Mouse (Mus musculus) left cerebral cortex, postnatal 36 days (tissue): ENCODE measurements at regions not wholly inside any gene's neighbourhood (a gene's known extent, or its start where the extent isn't known, plus 50 kb on each side); places are given as distances from the start of the nearest gene placed in this dataset.

Experiments used
- DNase-seq, 2 experiments: peaks; one replicate each; pipeline ENCODE4 v3.0.0; 2021 to 2022; ENCODE audit warnings: low spot score in 2 of 2, mixed read lengths in 1 of 2
- intact Hi-C: fragments of 180-260 bp; cut with DNase I; formaldehyde crosslinking; loops from one replicate; pipeline ENCODE4 v1.15.1; 2025

- DNase-seq = no peak
- intact Hi-C loops = no loop called here
Measured at GRCm38 (mm10) chr1:184333086-184333485, 299.0 kb upstream of the 1700056E22Rik start.

DNA sequence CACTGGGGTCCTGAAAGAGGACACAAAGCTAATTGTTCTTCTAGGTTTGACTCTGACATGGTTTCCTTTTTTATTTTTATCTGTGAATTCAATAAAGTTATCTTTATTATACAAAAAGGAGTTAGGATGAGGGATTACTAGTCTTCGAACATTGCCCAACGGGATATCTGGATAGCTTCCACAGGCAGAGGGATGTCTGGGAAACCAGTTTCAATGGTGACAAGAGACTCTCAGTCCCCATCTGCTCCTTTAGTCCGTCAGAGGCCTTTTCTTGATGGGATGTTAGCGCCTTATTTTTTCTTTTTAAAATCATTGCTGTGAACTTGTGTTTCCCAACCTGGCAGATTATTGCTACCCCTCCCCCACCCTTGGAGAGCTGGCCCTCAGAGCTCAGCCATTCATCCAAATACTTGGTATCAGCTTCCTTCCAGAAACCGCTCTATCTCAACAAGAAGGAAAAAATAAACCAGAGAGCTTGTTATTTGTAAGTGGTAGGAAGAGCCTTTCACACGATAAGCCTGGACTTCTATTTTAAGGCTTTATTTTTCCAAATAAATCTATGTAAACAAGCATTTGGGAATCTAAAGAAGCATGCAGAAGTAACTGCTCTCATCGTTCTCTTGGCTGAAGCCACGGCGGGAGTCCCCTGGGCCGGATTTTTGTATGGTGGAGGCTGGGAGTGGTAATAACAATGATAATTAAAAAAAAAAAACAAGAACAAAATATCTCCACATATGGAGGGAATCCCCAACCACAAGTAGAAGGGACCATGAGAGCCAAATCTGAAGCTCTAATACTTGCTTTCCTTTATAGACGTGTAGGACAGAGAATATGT is 296.6 kb upstream of the 1700056E22Rik start:
- intact Hi-C loops = no loop called here

DNA sequence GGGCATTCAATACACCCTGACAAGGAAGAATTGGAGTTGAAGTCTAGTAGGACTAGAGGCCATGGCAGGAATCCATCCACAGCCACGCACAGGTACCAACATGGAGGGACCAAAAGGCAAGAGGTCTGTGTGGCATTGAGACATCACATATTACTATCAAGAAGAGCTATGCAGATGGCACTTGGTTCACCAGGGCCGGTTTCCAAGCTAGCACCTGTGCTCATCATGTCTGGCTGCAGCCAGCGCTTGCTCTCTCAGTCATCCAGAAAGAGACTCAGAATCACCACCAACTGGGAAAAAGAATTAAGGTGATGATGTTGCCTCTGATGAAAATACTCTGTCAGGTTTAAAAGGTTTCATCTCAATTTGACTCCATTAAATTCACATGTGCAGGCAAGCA is 292.1 kb upstream of the 1700056E22Rik start:
- intact Hi-C loops = no loop called here
- DNase-seq = no peak

More for the DNA sequence above, 296.6 kb upstream of the 1700056E22Rik start:
- no peak for DNase-seq

- intact Hi-C loops = no loop called here
Measured at GRCm38 (mm10) chr1:184324234-184324633, 290.1 kb upstream of the 1700056E22Rik start.

GRCm38 (mm10) chr1:184320521-184321177 is 286.5 kb upstream of the 1700056E22Rik start:
- intact Hi-C loops = no loop called here
- no peak for DNase-seq

More at GRCm38 (mm10) chr1:184324234-184324633, 290.1 kb upstream of the 1700056E22Rik start:
- DNase-seq = no peak

- intact Hi-C loops = no loop called here
- no peak for DNase-seq
Measured at GRCm38 (mm10) chr1:184310185-184310815, 276.2 kb upstream of the 1700056E22Rik start.

DNA sequence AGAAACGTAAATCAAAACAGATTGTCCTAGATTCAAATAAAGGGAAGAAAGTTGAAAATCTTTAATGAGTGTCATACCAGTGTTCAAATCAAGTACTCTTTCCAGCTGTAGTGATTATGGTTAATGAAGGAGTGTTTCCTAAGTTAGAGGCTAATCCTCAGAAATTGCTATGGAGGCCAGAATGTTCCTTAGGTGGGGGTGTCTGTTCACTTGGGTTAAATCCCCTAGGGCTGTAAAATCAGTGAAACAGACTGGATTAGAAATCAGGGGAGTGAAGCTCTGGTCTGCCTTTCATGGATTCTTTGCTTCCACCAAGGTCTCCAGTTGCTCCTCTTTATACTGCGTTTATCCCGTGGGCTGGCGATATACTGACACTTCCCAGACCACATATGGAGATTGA is 270.7 kb upstream of the 1700056E22Rik start:
- intact Hi-C loops = no loop called here
- no peak for DNase-seq

DNA sequence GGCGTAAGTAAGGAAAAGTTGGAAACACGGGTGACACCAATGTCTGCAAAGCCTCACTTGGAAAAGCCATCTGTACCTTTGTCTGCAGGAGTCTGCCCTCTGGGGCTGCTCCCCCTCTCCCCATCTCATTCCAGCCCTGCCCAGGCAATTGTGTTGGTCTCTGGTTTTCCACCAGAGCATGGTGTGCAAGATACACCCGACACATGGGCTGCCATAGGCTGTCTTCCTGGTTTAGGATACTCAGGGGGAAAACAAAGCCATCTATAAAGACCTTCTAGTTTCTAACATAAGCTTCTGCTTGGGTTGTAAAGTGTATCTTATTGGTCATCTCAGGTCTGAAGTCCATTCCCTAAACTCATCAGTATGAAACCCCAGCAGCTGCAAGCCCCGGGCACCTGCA is 270.1 kb upstream of the 1700056E22Rik start:
- intact Hi-C loops = no loop called here
- no peak for DNase-seq

DNA sequence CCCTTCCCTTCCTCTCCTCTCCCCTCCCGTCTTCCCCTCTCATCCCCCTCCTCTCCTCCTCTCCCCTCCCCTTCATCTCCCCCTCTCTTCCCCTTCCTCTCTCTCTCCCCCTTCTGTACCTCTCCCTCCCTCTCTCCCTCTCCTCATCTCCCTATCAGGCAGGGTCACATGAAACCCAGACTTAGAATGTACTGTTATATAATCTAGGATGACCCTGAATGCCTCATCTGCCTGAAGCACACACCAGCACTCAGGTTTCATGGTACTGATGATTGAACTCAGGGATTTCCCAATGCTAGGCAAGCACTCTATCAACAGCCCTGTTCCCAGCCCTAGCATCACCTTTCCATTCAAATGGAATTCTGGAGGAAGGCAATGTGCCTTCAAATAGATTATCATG is 264.6 kb upstream of the 1700056E22Rik start:
- no peak for DNase-seq
- intact Hi-C loops = no loop called here

GRCm38 (mm10) chr1:184297001-184297740 is 263.1 kb upstream of the 1700056E22Rik start:
- intact Hi-C loops = no loop called here

GRCm38 (mm10) chr1:184291129-184291528 is 257.0 kb upstream of the 1700056E22Rik start:
- intact Hi-C loops = no loop called here
- no peak for DNase-seq

More at GRCm38 (mm10) chr1:184297001-184297740, 263.1 kb upstream of the 1700056E22Rik start:
- no peak for DNase-seq

DNA sequence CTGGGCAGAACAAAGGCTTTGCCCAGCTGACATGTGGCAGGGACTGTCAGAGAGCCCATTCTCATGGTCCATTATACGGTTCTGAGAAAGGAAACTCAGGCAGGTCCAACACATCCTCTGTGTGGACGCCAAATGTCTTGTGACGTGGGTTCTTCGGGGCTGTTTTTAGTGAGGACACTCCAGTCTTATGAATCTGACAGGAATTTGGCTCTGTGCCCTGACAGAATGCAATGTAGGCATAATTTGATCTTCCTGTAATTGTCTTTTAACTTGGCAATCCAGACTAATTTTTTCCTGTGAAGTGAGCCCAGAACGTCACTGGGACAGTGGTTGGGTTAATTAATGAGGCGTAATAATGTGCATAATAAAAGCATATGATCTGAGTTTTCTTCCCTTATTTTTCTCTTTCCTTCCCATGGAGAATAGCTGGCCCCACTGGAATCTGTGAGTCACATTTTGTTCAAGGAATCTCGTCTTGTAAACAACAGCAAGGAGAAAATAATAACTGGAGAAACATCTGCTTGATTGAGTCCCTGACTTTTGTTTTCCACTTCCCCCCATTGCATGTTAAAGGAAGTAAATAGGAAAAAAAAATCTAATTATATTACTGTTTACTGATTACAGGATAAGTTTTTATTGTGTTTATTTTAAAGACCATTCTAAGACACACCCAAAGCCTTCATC is 255.8 kb upstream of the 1700056E22Rik start:
- DNase-seq = no peak

DNA sequence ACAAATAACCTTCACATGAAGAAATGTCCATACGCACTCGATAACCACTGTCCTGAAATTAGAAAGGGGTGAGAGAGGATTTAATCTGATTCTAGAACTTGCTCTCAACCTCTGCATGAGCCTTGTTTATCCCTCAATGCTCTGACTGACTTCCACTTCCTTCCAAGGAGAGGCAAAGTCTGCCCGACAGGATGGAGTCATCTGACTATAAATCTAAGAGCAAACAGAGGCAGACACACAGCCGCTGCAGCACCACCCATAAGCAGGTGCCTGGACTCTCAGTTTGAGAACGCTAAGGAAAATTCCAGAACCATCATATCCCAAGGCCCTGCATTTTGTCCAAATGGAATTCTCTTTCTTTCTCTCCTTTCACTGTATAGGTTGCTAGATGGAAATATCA is 247.7 kb upstream of the 1700056E22Rik start:
- intact Hi-C loops = no loop called here
- DNase-seq = no peak

More for the DNA sequence above, 255.8 kb upstream of the 1700056E22Rik start:
- intact Hi-C loops = no loop called here

DNA sequence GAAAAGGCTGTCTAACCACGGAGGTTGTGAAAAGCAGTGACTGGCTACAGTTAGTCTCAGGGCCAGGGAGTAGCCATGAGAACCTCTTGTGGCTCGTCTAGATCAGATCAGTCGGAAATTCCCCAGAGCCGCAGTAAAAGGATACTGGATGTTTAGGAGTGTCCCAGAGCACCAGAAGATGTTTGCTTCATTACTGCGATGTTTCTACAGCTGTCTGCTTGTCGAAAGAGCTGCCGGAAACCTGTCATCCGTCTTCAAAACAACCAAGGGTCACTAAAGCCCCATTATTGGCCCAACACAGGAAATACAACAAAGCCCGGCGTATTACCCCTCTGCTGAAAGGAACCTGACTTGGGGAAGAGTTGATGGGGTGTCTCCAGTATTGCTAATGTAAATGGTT is 245.2 kb upstream of the 1700056E22Rik start:
- intact Hi-C loops = loop anchor here (10.0 kb wide), 1 partner anchor 156 kb away; no protein-coding TSS in a partner anchor

DNA sequence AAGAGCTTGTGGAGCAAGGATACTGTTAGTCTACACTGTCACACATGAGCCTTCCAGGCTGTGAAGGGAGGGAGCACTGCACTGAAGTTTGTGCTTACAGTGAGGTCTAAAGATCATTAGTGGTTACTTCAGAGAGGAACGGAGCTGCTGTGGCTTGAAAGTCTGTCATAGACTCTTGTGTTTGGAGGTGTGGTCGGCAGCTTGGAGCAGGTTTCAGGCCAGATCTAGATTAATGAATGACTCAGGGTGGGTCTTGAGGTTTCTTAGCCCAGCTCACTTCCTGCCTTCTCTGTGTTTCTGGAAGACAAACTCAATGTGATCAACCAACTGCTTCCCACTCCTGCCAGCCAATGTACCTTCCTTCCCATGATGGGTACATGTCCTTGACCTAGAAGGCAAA is 242.9 kb upstream of the 1700056E22Rik start:
- no peak for DNase-seq
- intact Hi-C loops = loop anchor here (10.0 kb wide), 1 partner anchor 158 kb away; no protein-coding TSS in a partner anchor

More for the DNA sequence above, 245.2 kb upstream of the 1700056E22Rik start:
- no peak for DNase-seq

GRCm38 (mm10) chr1:184275877-184276276 is 241.8 kb upstream of the 1700056E22Rik start:
- intact Hi-C loops = loop anchor here (10.0 kb wide), 1 partner anchor 159 kb away; no protein-coding TSS in a partner anchor

GRCm38 (mm10) chr1:184275396-184275795 is 241.3 kb upstream of the 1700056E22Rik start:
- no peak for DNase-seq
- intact Hi-C loops = loop anchor here (10.0 kb wide), 1 partner anchor 159 kb away; no protein-coding TSS in a partner anchor

More at GRCm38 (mm10) chr1:184275877-184276276, 241.8 kb upstream of the 1700056E22Rik start:
- no peak for DNase-seq

DNA sequence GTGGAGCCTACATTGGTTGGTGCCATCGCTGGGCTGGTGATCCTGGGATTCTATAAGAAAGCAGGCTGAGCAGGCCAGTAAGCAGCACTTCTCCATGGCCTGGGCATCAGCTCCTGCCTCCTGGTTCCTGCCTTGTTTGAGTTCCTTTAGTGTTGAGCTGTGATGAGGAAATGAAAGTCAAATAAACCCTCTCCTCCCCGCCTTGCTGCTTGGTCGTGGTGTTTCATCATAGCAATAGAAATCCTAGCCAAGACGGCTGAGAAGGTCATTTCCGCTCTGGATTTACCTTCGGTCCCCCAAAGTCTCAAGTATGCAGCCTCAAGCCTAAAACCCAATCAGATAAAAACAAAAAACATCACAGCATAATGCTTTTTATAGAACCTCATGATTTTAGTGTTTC is 240.6 kb upstream of the 1700056E22Rik start:
- intact Hi-C loops = loop anchor here (10.0 kb wide), 1 partner anchor 160 kb away; no protein-coding TSS in a partner anchor
- no peak for DNase-seq

GRCm38 (mm10) chr1:184273722-184274121 is 239.6 kb upstream of the 1700056E22Rik start:
- intact Hi-C loops = loop anchor here (10.0 kb wide), 1 partner anchor 161 kb away; no protein-coding TSS in a partner anchor
- no peak for DNase-seq
